Mouse (Mus musculus): Measurements from ENCODE around the gene Hdgfl2.

GRCm38 (mm10) chr17:56136558-56136957 lies 57.1 kb downstream of the Hdgfl2 start:
- TF ChIP-seq POLR2A (IDR thresholded peaks at IDR 0.05; ENCODE audit: control insufficient read depth, low read depth, low read length) (no peak), CTCF (IDR thresholded peaks at IDR 0.05; ENCODE audit: control insufficient read depth, insufficient read depth, insufficient replicate concordance, low read depth, low read length) (no peak)

All from testis, adult 2 months (tissue).